ENCODE assay signal across 7 mouse cellular contexts in genomic region chr4:133675594-133676016, GRCm38 (mm10). TPM values are rescaled to one million over a fixed set of nuclear protein-coding genes. Genes with fewer than 3 reads are reported as not detected.
DNase-seq lines count a peak whose midpoint lies in the region; ATAC-seq and TF ChIP-seq lines count a peak whose summit lies in the region.

No protein-coding gene starts in this region.

- H3K27me3 ChIP-seq in forebrain, postnatal 0 days (ENCODE audit: insufficient read depth, low read length): no peaks in the 10 kb centered on the region
- no peaks in the 10 kb centered on the region for H3K27me3 ChIP-seq in hindbrain, embryonic 13.5 days
- no peaks in the 10 kb centered on the region for H3K27me3 ChIP-seq in liver, adult 2 months (ENCODE audit: control insufficient read depth, insufficient read depth, low read length)

- WGBS in forebrain, postnatal 0 days: 3% methylated on average over 5 of the region's 5 CpGs
- 3% methylated on average over 5 of the region's 5 CpGs for WGBS in hindbrain, embryonic 13.5 days
- WGBS in liver, adult 2 months: 2% methylated on average over 5 of the region's 5 CpGs

- no peak overlapping the region for H3K4me3 ChIP-seq in forebrain, postnatal 0 days (ENCODE audit: low read depth, low read length)
- H3K4me3 ChIP-seq in hindbrain, embryonic 13.5 days: no peak overlapping the region
- no peak overlapping the region for H3K4me3 ChIP-seq in liver, adult 2 months (ENCODE audit: insufficient read depth, low read depth, low read length)

- H3K36me3 ChIP-seq in forebrain, postnatal 0 days (ENCODE audit: insufficient read depth): peaks cover 14% of the 10 kb centered on the region
- peaks cover 19% of the 10 kb centered on the region for H3K36me3 ChIP-seq in hindbrain, embryonic 13.5 days
- no peaks in the 10 kb centered on the region for H3K36me3 ChIP-seq in liver, adult 2 months (ENCODE audit: control insufficient read depth, insufficient read depth, low read length)

- no peak overlapping the region for H3K4me2 ChIP-seq in forebrain, postnatal 0 days (ENCODE audit: low read depth)
- H3K4me2 ChIP-seq in hindbrain, embryonic 13.5 days: no peak overlapping the region

- H3K79me2 ChIP-seq in liver, adult 2 months (ENCODE audit: control insufficient read depth, insufficient read depth, low read length): no peaks in the 10 kb centered on the region

- H3K9ac ChIP-seq in forebrain, postnatal 0 days: no peak overlapping the region
- no peak overlapping the region for H3K9ac ChIP-seq in hindbrain, embryonic 13.5 days
- no peak overlapping the region for H3K9ac ChIP-seq in liver, adult 2 months (ENCODE audit: low read depth, low read length)

- H3K27ac ChIP-seq in forebrain, postnatal 0 days (ENCODE audit: low read depth, low read length): peak overlapping the region; percentile 59
- H3K27ac ChIP-seq in hindbrain, embryonic 13.5 days: peak overlapping the region; percentile 77
- H3K27ac ChIP-seq in liver, adult 2 months (replicated peaks; ENCODE audit: insufficient read depth, low read depth, low read length): peak overlapping the region; percentile 72

- no peak for TF ChIP-seq POLR2A in liver, adult 2 months (IDR thresholded peaks at IDR 0.05; ENCODE audit: extremely low read depth, insufficient read depth, low read length)

- no peak for TF ChIP-seq CTCF in forebrain, postnatal 0 days (IDR thresholded peaks at IDR 0.05; ENCODE audit: low read depth)
- no peak for TF ChIP-seq CTCF in liver, adult 2 months (IDR thresholded peaks at IDR 0.05; ENCODE audit: low read depth, low read length)

- ATAC-seq in forebrain, postnatal 0 days: peak; percentile 14; the same call in 1 of the 2 replicates
- ATAC-seq in hindbrain, embryonic 13.5 days (ENCODE audit: low FRiP score): peak; percentile 52; the same call in 1 of the 2 replicates
- 0 out of 2 replicates have a peak, but pooled peaks have one; percentile 9 for ATAC-seq in monocyte, adult 5-6 weeks (replicated peaks; ENCODE audit: insufficient number of reproducible peaks, low FRiP score, low TSS enrichment, poor library complexity, severe bottlenecking)

- no peaks in the 10 kb centered on the region for H3K9me3 ChIP-seq in forebrain, postnatal 0 days (ENCODE audit: low read length)
- H3K9me3 ChIP-seq in hindbrain, embryonic 13.5 days: no peaks in the 10 kb centered on the region

- peaks cover 21% of the 10 kb centered on the region for H3K4me1 ChIP-seq in forebrain, postnatal 0 days (ENCODE audit: insufficient read depth)
- peaks cover 53% of the 10 kb centered on the region for H3K4me1 ChIP-seq in hindbrain, embryonic 13.5 days (replicated peaks)
- peaks cover 8% of the 10 kb centered on the region for H3K4me1 ChIP-seq in liver, adult 2 months (ENCODE audit: control insufficient read depth, insufficient read depth, low read length)

- DNase-seq in Muller cell, postnatal 12 days (ENCODE audit: inconsistent ontology term): peak; percentile 59
- DNase-seq in brain, adult 2 months (ENCODE audit: low read depth, low spot score): peak; percentile 47
- peak; percentile 66 for DNase-seq in forebrain, postnatal 0 days
- peak; percentile 74 for DNase-seq in liver, adult 2 months (ENCODE audit: extremely low read depth, low read depth, low spot score)
- DNase-seq in thymus, adult 18-20 months: no peak

RNA-seq across cellular contexts. Expression of gene Pigv, which starts 3.2 kb away (rescaled TPM):
- 9.5 and 12.0 TPM in 2 replicates for total RNA-seq in forebrain, postnatal 0 days (2014; rRNA removed)
- 9.2 and 12.5 TPM in 2 replicates for polyA plus RNA-seq in forebrain, postnatal 0 days (2015; fragmentation: Nextera tagmentation; extraction: Ambion mirVana)
- polyA plus RNA-seq in hindbrain, embryonic 13.5 days (2015; fragmentation: Nextera tagmentation; extraction: Ambion mirVana): 13.4 and 14.1 TPM in 2 replicates
- 5.9 and 6.4 TPM in 2 replicates for total RNA-seq in liver, adult 2 months (2014; rRNA removed)
- polyA plus RNA-seq in liver, adult 2 months (2012; rRNA removed): 5.9 and 7.5 TPM in 2 replicates
- total RNA-seq in monocyte, adult 5-6 weeks (2017): 3.5 to 16.0 TPM (median 5.7 TPM) in 3 replicates

RNA-seq across cellular contexts. Expression of gene Zdhhc18, which starts 25.7 kb away (rescaled TPM):
- total RNA-seq in forebrain, postnatal 0 days (2014; rRNA removed): 14.8 and 21.2 TPM in 2 replicates
- polyA plus RNA-seq in forebrain, postnatal 0 days (2015; fragmentation: Nextera tagmentation; extraction: Ambion mirVana): 9.3 and 9.6 TPM in 2 replicates
- polyA plus RNA-seq in hindbrain, embryonic 13.5 days (2015; fragmentation: Nextera tagmentation; extraction: Ambion mirVana): 3.4 and 4.4 TPM in 2 replicates
- 8.9 and 15.5 TPM in 2 replicates for total RNA-seq in liver, adult 2 months (2014; rRNA removed)
- 18.5 and 21.3 TPM in 2 replicates for polyA plus RNA-seq in liver, adult 2 months (2012; rRNA removed)
- total RNA-seq in monocyte, adult 5-6 weeks (2017): 12.8 to 48.9 TPM (median 20.8 TPM) in 3 replicates

Comparison
In these comparisons a context has a peak if more than half of its experiments do, and no peak if none do; other contexts are left out.
1. DNase-seq: peak in Muller cell, postnatal 12 days (single experiment), brain, adult 2 months (single experiment), forebrain, postnatal 0 days (single experiment) and liver, adult 2 months (single experiment); none in thymus, adult 18-20 months (0 of 2).
2. Peak in every context shown above with its lines, with median percentiles within 50 percentile points of each other: ATAC-seq and H3K27ac ChIP-seq.